Mouse (Mus musculus) bone marrow macrophage, adult 2 months (primary cell): ENCODE results near the gene Itpripl2.

Source experiments
- CTCF ChIP-seq: IDR thresholded peaks from 2 replicates; pipeline ENCODE4 v1.5.1; 2012; ENCODE audit warnings: low read depth, mild to moderate bottlenecking, low read length, moderate library complexity
- POLR2A ChIP-seq: IDR thresholded peaks from 2 replicates; pipeline ENCODE4 v1.6.1; 2012; ENCODE audit warnings: mild to moderate bottlenecking, low read depth, low read length, borderline replicate concordance

DNA sequence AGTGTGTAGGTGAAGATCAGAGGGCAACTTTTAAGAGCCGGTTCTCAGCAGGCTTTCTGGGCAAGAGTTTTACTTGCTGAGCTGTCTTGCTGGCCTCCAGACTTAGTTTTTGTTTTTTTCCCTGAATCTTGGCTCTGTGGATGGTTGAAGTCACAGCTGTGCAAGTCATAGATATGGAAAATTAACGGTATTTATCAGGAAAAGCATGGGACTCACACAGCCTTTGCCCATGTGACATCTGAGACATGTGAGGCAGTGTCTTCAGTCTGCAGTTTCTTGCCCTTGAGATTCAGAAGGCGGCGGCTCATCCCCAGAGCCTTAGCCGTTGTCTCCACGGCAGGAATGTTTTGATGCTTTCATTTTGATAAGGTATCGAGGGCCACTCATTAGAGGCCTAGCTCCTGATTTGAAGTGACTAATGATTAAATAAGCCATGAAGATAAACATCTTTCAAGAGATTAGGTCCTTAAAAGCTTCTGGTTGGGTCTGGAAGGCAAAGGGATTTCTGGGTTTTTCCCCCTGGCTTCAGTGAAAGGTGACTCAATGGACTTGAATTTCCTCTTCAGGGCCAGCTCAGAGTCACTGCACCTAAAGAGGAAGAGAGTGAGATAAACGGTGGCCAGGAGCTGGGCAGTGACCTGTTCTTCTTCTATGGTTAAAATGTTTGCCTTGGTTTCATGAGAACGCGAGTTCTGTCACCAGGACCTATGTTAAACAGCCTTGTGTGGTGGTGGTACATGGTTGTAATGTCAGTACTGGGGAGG, 10.5 kb downstream of the Itpripl2 start:
- no peak for TF ChIP-seq CTCF
- TF ChIP-seq POLR2A: no peak
